Mouse (Mus musculus) heart, embryonic 10.5 days (tissue): Measurements from ENCODE around the gene Synj2. TPM values are rescaled to one million over a fixed set of nuclear protein-coding genes. Genes with fewer than 3 reads are reported as not detected.
A peak's percentile ranks its signal among the peaks of the same experiment; 100 is the strongest.

Source experiments
- DNase-seq: peaks from one replicate; pipeline ENCODE4 v3.0.0-alpha.2; 2017; ENCODE audit warnings: low spot score
- H3K27ac ChIP-seq: fragments of 300-500 bp; sonication (generic); 2 replicates; pipeline ENCODE4 v1.5.1; 2016; ENCODE audit warnings: mild to moderate bottlenecking
- H3K27me3 ChIP-seq: fragments of 300-500 bp; sonication (generic); 2 replicates; pipeline ENCODE4 v1.6.1; 2016; ENCODE audit warnings: mild to moderate bottlenecking; ENCODE audit not compliant: poor library complexity, insufficient read depth, severe bottlenecking
- H3K36me3 ChIP-seq: fragments of 300-500 bp; sonication (generic); 2 replicates; pipeline ENCODE4 v1.6.1; 2016; ENCODE audit warnings: mild to moderate bottlenecking, moderate library complexity
- H3K4me1 ChIP-seq: fragments of 300-500 bp; sonication (generic); 2 replicates; pipeline ENCODE4 v1.6.1; 2016; ENCODE audit warnings: mild to moderate bottlenecking
- H3K4me3 ChIP-seq: fragments of 300-500 bp; sonication (generic); 2 replicates; pipeline ENCODE4 v1.5.1; 2016; ENCODE audit warnings: mild to moderate bottlenecking, moderate library complexity
- H3K9me3 ChIP-seq: fragments of 300-500 bp; sonication (generic); 2 replicates; pipeline ENCODE4 v1.6.1; 2016; ENCODE audit warnings: mild to moderate bottlenecking, moderate library complexity
- WGBS: fragments of 180-500 bp; shearing (Covaris S2); methylation state at CpG from one replicate; pipeline ENCODE4 v1.1.7; 2016; 5-methylcytosine and 5-hydroxymethylcytosine counted together
- polyA plus RNA-seq: library from polyadenylated mRNA; unstranded; fragments of >200 nt; fragmentation: Nextera tagmentation; extraction: Ambion mirVana; gene quantifications from 2 replicates; pipeline ENCODE4 v1.2.1, GENCODE M21; 2016

Synj2 gene
- 3.4 and 3.8 TPM in 2 replicates for polyA plus RNA-seq

DNA sequence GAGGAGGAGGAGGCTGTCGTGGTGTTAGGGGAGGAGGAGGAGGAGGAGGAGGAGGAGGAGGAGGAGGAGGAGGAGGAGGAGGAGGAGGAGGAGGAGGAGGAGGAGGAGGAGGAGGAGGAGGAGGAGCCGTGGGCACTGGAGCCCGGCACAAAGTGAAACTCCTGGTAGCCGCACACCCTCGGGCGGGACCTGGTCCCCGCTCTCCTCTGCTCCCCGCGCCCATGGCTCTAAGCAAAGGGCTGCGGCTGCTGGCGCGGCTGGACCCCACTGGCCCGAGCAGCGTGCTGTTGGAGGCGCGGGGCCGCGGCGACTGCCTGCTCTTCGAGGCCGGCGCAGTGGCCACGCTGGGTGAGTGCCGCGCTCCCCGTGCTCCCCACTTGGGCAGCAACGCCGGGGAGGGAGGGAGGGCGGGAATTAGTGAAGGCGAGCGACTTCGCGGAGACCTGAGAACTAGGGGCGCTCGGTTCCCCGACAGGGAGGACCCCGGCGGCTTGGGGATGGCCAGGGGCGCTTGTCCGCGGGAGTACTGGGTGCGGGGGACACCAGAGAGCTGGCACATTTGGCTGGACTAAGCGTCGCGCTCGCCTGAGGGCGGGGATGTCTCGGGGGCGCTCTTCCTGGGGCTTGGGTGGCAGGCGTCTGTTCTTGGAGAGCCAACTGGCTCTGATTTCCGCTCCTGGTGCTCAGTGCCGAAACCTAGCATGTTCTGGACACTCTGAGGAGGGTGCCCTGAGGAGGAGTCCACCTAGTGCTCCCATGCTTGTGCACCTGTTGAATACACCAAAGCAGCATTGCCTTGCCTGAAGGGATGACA, at the start of gene Synj2:
Synj2 (plus strand) TSS at position 51 of the 814 bp plus-strand sequence.
- peak; percentile 80 for DNase-seq
- Histone ChIP-seq H3K4me1 (peaks cover 23% of the 10 kb centered on the region), H3K27me3 (peaks cover 50% of the 10 kb centered on the region), H3K4me3 (peak within 1 kb of the TSS; percentile 78), H3K9me3 (no peaks in the 10 kb centered on the region), H3K36me3 (no peaks in the 10 kb centered on the region), H3K27ac (peak within 1 kb of the TSS; percentile 89)
- under 1% methylated on average over 46 of the region's 52 CpGs for WGBS

DNA sequence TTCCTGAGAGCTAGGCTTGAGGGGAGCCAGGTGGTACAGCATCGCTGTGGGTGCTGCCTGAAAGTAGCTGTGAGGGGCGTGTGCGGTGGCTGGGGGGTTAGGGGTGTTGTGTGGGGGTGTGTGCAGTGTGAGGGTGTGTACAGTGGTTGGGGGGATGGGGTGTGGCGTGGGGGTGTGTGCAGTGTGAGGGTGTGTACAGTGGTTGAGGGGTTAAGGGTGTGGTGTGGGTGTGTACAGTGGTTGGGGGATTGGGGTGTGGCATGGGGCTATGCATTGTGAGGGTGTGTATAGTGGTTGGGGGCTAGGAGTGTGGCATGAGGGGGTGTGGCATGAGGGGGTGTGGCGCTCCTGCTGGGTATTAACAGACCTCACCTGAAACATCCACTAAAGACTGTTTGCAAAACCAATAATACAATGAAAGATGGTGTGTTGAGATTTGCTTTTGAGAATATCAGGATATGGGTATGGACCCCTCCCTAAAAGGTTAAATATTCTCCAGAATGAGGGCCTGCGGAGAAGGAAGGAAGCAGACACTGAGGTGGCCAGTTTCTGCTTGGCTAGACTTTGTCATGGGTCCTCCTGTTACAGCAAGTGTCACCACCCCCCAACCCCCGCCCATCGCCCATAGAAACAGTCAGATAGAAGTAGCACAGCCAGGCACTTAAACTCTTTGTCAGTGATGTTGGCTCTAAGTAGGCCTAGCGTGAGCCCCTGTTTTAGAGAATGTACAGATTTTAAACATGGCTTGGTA, 49.0 kb upstream of the Synj2 start:
- no peak for DNase-seq
- Histone ChIP-seq H3K4me3 (no peak overlapping the region), H3K9me3 (no peaks in the 10 kb centered on the region), H3K4me1 (peaks cover 42% of the 10 kb centered on the region), H3K27ac (peak overlapping the region; percentile 18; the same call in 1 of the 2 replicates), H3K27me3 (no peaks in the 10 kb centered on the region), H3K36me3 (peaks cover 24% of the 10 kb centered on the region)
- WGBS, result 79% methylated on average over 9 of the region's 9 CpGs

GRCm38 (mm10) chr17:5893092-5893491, 48.0 kb upstream of the Synj2 start:
- H3K4me1 ChIP-seq, result peaks cover 40% of the 10 kb centered on the region
- peaks cover 24% of the 10 kb centered on the region for H3K36me3 ChIP-seq
- DNase-seq, result peak; percentile 78
- H3K9me3 ChIP-seq, result no peaks in the 10 kb centered on the region
- H3K4me3 ChIP-seq, result no peak overlapping the region
- H3K27me3 ChIP-seq, result no peaks in the 10 kb centered on the region
- H3K27ac ChIP-seq, result peak overlapping the region; percentile 56
- WGBS, result 12% methylated on average over 7 of the region's 7 CpGs

- no peaks in the 10 kb centered on the region for H3K9me3 ChIP-seq
- WGBS, result 72% methylated on average over 7 of the region's 7 CpGs
Measured at GRCm38 (mm10) chr17:5893574-5894148, 47.4 kb upstream of the Synj2 start.

DNA sequence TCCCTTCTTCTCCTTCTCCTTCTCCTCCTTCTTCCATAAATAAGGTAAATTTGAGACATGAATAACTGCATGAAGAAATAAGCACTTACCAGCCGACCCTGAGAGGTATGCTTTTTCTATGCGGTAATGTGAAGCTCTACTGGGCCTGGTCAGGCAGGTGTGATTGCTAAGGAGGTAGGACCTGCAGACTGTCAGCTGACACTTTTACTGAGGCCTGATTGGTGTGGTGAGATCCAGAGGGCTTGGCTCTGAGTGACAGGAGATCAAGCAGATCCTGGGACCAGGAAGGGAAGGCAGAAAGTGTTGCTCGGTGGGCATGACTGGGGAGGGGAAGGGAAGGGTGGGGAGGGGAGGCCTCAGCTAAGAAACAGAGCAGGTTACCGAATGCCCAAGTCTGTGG, 45.0 kb upstream of the Synj2 start:
- Histone ChIP-seq H3K27me3 (no peaks in the 10 kb centered on the region), H3K9me3 (no peaks in the 10 kb centered on the region), H3K4me3 (no peak overlapping the region), H3K27ac (no peak overlapping the region), H3K36me3 (peaks cover 23% of the 10 kb centered on the region), H3K4me1 (peaks cover 37% of the 10 kb centered on the region)
- no peak for DNase-seq
- WGBS, result 44% methylated on average over 4 of the region's 4 CpGs

More at GRCm38 (mm10) chr17:5893574-5894148, 47.4 kb upstream of the Synj2 start:
- Histone ChIP-seq H3K4me1 (peaks cover 40% of the 10 kb centered on the region), H3K4me3 (no peak overlapping the region), H3K27ac (peak overlapping the region; percentile 56), H3K27me3 (no peaks in the 10 kb centered on the region), H3K36me3 (peaks cover 23% of the 10 kb centered on the region)
- no peak for DNase-seq

- Histone ChIP-seq H3K36me3 (peaks cover 26% of the 10 kb centered on the region), H3K27me3 (no peaks in the 10 kb centered on the region), H3K4me3 (no peak overlapping the region), H3K9me3 (no peaks in the 10 kb centered on the region), H3K4me1 (peaks cover 37% of the 10 kb centered on the region), H3K27ac (no peak overlapping the region)
- DNase-seq, result no peak
- WGBS, result 70% methylated on average over 7 of the region's 7 CpGs
Measured at GRCm38 (mm10) chr17:5896607-5897006, 44.5 kb upstream of the Synj2 start.

GRCm38 (mm10) chr17:5897326-5898200, 43.5 kb upstream of the Synj2 start:
- Histone ChIP-seq H3K4me1 (peaks cover 27% of the 10 kb centered on the region), H3K27ac (no peak overlapping the region), H3K4me3 (no peak overlapping the region), H3K9me3 (no peaks in the 10 kb centered on the region), H3K36me3 (peaks cover 36% of the 10 kb centered on the region), H3K27me3 (no peaks in the 10 kb centered on the region)
- DNase-seq, result no peak
- 89% methylated on average over 17 of the region's 17 CpGs for WGBS

- no peak for DNase-seq
- Histone ChIP-seq H3K27ac (no peak overlapping the region), H3K9me3 (no peaks in the 10 kb centered on the region), H3K4me1 (peaks cover 12% of the 10 kb centered on the region; the same call in 1 of the 2 replicates), H3K36me3 (peaks cover 42% of the 10 kb centered on the region), H3K27me3 (no peaks in the 10 kb centered on the region), H3K4me3 (no peak overlapping the region)
- WGBS, result 85% methylated on average over 6 of the region's 6 CpGs
Measured at GRCm38 (mm10) chr17:5899251-5899650, 41.8 kb upstream of the Synj2 start.

GRCm38 (mm10) chr17:5901381-5901780, 39.7 kb upstream of the Synj2 start:
- H3K9me3 ChIP-seq, result no peaks in the 10 kb centered on the region
- DNase-seq, result no peak
- peaks cover 10% of the 10 kb centered on the region; the same call in 1 of the 2 replicates for H3K4me1 ChIP-seq
- H3K27me3 ChIP-seq, result no peaks in the 10 kb centered on the region
- H3K36me3 ChIP-seq, result peaks cover 51% of the 10 kb centered on the region
- H3K4me3 ChIP-seq, result no peak overlapping the region
- 75% methylated on average over 5 of the region's 5 CpGs for WGBS
- no peak overlapping the region for H3K27ac ChIP-seq

DNA sequence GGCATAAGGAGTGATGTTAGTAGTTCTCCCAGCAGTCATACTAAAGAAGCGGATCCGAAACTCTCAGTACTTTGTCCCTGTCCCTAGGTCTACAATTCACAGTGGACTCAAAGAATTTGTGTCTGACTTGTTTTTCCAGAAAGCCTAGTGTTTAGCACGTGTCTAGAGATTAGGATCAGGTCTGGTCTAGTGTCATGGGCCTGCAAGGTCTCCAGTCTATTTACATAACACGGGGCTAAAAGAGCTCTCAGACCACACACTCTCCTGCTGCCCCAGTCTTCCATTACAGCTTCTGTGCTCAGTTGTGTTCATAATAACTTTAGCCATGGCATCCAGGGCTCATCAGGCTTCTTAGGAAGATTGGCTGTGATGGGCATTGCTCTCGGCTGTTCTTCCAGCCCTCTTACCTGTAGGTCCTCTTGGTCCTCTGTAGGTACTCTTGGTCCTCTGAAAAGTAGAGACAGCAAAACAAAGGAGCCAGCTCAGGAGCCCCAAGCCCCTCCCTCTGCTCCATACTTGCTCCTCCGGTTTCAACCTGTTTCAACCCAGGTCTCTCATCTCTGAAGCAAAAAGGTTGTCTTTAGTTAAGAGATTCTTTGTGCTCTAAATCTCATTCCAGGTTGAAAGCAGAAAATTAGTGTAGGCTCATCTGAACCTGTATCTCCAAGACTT, 37.3 kb upstream of the Synj2 start:
- 0 out of 2 replicates have a peak overlapping the region, but pooled peaks have one; percentile 22 for H3K27ac ChIP-seq
- peaks cover 71% of the 10 kb centered on the region for H3K36me3 ChIP-seq
- H3K27me3 ChIP-seq, result no peaks in the 10 kb centered on the region
- no peak overlapping the region for H3K4me3 ChIP-seq
- no peak for DNase-seq
- WGBS, result 56% methylated on average over 6 of the region's 6 CpGs
- H3K9me3 ChIP-seq, result no peaks in the 10 kb centered on the region
- 0 out of 2 replicates have a peak, but pooled peaks cover 5% of the 10 kb centered on the region for H3K4me1 ChIP-seq

DNA sequence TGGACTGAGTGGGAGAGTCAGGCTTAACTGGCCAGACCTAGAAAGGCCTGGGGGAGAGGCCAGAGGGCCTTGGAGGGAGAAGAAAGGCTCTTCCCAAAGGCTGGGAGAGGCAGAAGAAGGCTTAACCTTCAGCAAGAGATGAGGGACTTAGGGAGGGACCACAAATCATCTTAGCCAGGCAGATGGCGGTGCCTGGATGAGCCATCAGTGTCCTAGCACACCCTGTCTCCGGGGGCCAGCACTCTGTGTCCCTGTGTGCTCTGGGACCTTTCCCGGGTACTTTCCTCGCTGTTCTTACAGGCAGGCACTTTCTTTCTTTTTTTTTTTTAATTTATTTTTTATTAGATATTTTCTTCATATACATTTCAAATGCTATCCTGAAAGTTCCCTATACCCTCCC, 31.4 kb upstream of the Synj2 start:
- H3K36me3 ChIP-seq, result peaks cover 57% of the 10 kb centered on the region
- H3K4me1 ChIP-seq, result no peaks in the 10 kb centered on the region
- no peaks in the 10 kb centered on the region for H3K9me3 ChIP-seq
- no peak for DNase-seq
- H3K4me3 ChIP-seq, result no peak overlapping the region
- no peaks in the 10 kb centered on the region for H3K27me3 ChIP-seq
- 96% methylated on average over 4 of the region's 4 CpGs for WGBS
- no peak overlapping the region for H3K27ac ChIP-seq

- no peaks in the 10 kb centered on the region for H3K27me3 ChIP-seq
- H3K36me3 ChIP-seq, result peaks cover 57% of the 10 kb centered on the region
Measured at GRCm38 (mm10) chr17:5911591-5911990, 29.5 kb upstream of the Synj2 start.

More at GRCm38 (mm10) chr17:5911591-5911990, 29.5 kb upstream of the Synj2 start:
- DNase-seq, result no peak
- Histone ChIP-seq H3K9me3 (no peaks in the 10 kb centered on the region), H3K4me3 (no peak overlapping the region), H3K4me1 (no peaks in the 10 kb centered on the region), H3K27ac (no peak overlapping the region)
- 80% methylated on average over 12 of the region's 12 CpGs for WGBS
